Mouse (Mus musculus): ENCODE measurements around the gene Cptp.

DNA sequence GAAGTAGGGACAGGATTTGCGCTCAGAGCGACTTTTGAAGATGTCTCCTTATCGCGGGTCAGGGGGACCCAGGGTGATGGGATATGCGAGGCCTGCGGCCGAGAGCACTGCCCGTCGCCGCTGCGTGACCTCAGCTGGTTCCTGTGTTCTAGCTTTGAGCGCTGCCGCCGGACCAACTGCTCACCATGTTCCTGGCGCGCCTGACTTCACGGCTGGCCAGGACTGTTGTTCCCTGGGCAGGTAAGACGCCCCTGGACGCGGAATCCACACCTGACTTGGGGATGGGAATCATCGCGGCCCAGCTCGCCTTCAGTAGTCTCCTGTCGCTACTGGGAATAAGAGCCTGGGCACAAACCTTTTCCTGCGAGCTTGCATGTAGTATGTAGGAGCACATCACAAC, 37.4 kb downstream of the Cptp start:
- TF ChIP-seq CTCF (IDR thresholded peaks at IDR 0.05; ENCODE audit: low read depth), result no peak
- no peak for TF ChIP-seq EP300 (IDR thresholded peaks at IDR 0.05; ENCODE audit: low read depth)
